24 mouse cellular contexts compared by ENCODE assay signal in the genomic region with DNA sequence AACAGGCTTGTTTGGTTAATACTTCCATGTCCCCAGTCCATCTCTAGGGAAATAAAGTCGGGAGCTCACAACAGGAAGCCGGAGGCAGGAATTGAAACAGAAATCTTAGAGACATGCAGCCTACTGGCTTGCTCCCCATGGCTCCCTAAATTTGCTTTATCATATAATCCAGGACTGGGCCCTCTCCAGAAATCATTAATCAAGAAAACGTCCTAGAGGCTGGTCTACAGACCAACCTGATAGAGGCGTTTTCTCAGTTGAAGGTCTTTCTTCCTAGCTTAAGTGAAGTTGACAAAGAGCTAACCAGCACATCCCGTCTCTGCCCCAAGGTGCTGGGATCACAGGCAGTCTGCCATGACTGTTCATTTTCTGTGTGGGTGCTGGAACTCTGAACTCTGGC.
DNase-seq lines count a peak whose midpoint lies in the region; ATAC-seq and TF ChIP-seq lines count a peak whose summit lies in the region.
"Had no signal": no experiment of that assay in that cellular context is flagged by ENCODE, and none has a peak within 500 bp of the region (broad histone marks: within the 10 kb centered on the region; RNA-seq: fewer than 3 reads in every experiment).

No protein-coding gene starts in this region.

- H3K27ac ChIP-seq in liver, adult 2 months (replicated peaks; ENCODE audit: insufficient read depth, low read depth, low read length) = no peak overlapping the region; the same call in 1 of the 2 replicates
- H3K27ac ChIP-seq in liver, postnatal 0 days (ENCODE audit: low read depth) = no peak overlapping the region
- H3K27ac ChIP-seq: embryonic facial prominence, embryonic 13.5 days; embryonic facial prominence, embryonic 15.5 days; forebrain, embryonic 13.5 days; forebrain, embryonic 15.5 days had no signal

- H3K9ac ChIP-seq in liver, adult 2 months (ENCODE audit: low read depth, low read length) = no peak overlapping the region
- no peak overlapping the region for H3K9ac ChIP-seq in liver, postnatal 0 days (replicated peaks)
- H3K9ac ChIP-seq: embryonic facial prominence, embryonic 13.5 days; embryonic facial prominence, embryonic 15.5 days; forebrain, embryonic 13.5 days; forebrain, embryonic 15.5 days; forebrain, postnatal 0 days had no signal

- DNase-seq in heart, adult 11 months = peak; percentile 72
- no peak for DNase-seq in heart, adult 8-10 months (ENCODE audit: low spot score)
- DNase-seq in liver, adult 2 months (ENCODE audit: extremely low read depth, low read depth, low spot score) = peak; percentile 68
- no peak for DNase-seq in liver, postnatal 0 days
- peak; percentile 94 for DNase-seq in fat pad, adult 2 months (ENCODE audit: extremely low read depth, low read depth, low spot score)
- no peak for DNase-seq in urinary bladder, postnatal 36 days (ENCODE audit: low spot score in 2 of 2)
- no peak for DNase-seq in MN1 (ENCODE audit: low spot score)
- DNase-seq: adrenal gland, adult 8-10 months; adrenal gland, postnatal 25 days; cerebellum, adult 11-12 months; cerebellum, adult 2 months; cerebellum, adult 9-10 months; cerebellum, postnatal 14 days; cerebellum, postnatal 36 days; embryo, embryonic 11 days; forebrain, postnatal 0 days had no signal

- H3K4me3 ChIP-seq in liver, adult 2 months (ENCODE audit: insufficient read depth, low read depth, low read length) = no peak overlapping the region
- H3K4me3 ChIP-seq in liver, postnatal 0 days (ENCODE audit: low read depth, low read length) = no peak overlapping the region
- H3K4me3 ChIP-seq: embryonic facial prominence, embryonic 13.5 days; embryonic facial prominence, embryonic 15.5 days; erythroblast, embryonic 14.5 days; forebrain, embryonic 13.5 days; forebrain, embryonic 15.5 days had no signal

- no peaks in the 10 kb centered on the region for H3K27me3 ChIP-seq in liver, adult 2 months (ENCODE audit: control insufficient read depth, insufficient read depth, low read length)
- H3K27me3 ChIP-seq in liver, postnatal 0 days (ENCODE audit: insufficient read depth, low read length) = no peaks in the 10 kb centered on the region
- H3K27me3 ChIP-seq: embryonic facial prominence, embryonic 13.5 days; embryonic facial prominence, embryonic 15.5 days; forebrain, embryonic 13.5 days; forebrain, embryonic 15.5 days; Patski had no signal

- no peaks in the 10 kb centered on the region for H3K9me3 ChIP-seq in liver, postnatal 0 days (ENCODE audit: low read length)
- H3K9me3 ChIP-seq: embryonic facial prominence, embryonic 13.5 days; embryonic facial prominence, embryonic 15.5 days; forebrain, embryonic 13.5 days; forebrain, embryonic 15.5 days had no signal

- TF ChIP-seq POLR2A in liver, adult 2 months (IDR thresholded peaks at IDR 0.05; ENCODE audit: extremely low read depth, insufficient read depth, low read length) = no peak

- TF ChIP-seq EP300 in liver, postnatal 0 days (IDR thresholded peaks at IDR 0.05; ENCODE audit: low read depth) = no peak

- peaks cover 28% of the 10 kb centered on the region; the same call in 1 of the 2 replicates for H3K79me2 ChIP-seq in liver, adult 2 months (ENCODE audit: control insufficient read depth, insufficient read depth, low read length)

- no peak overlapping the region for H3K4me2 ChIP-seq in liver, postnatal 0 days (ENCODE audit: low read depth, low read length)
- H3K4me2 ChIP-seq: embryonic facial prominence, embryonic 13.5 days; embryonic facial prominence, embryonic 15.5 days; forebrain, embryonic 13.5 days; forebrain, embryonic 15.5 days had no signal

- H3K36me3 ChIP-seq in liver, adult 2 months (ENCODE audit: control insufficient read depth, insufficient read depth, low read length) = no peaks in the 10 kb centered on the region
- H3K36me3 ChIP-seq in liver, postnatal 0 days (replicated peaks; ENCODE audit: insufficient read depth, low read length) = no peaks in the 10 kb centered on the region
- H3K36me3 ChIP-seq: embryonic facial prominence, embryonic 13.5 days; embryonic facial prominence, embryonic 15.5 days; forebrain, embryonic 15.5 days had no signal

- WGBS in liver, adult 2 months = 54% methylated on average over 5 of the region's 5 CpGs
- WGBS in liver, postnatal 0 days (ENCODE audit: insufficient replicate concordance) = 67% methylated on average over 5 of the region's 5 CpGs

- ATAC-seq in liver, postnatal 0 days = no peak
- ATAC-seq in megakaryocyte-erythroid progenitor cell, adult 5-6 weeks (replicated peaks; ENCODE audit: low FRiP score, low TSS enrichment, poor library complexity, severe bottlenecking) = 0 out of 2 replicates have a peak, but pooled peaks have one; percentile 18
- ATAC-seq: activated CD4-positive, CD25-positive, alpha-beta regulatory T cell, adult 4 months; forebrain, embryonic 13.5 days; forebrain, embryonic 15.5 days; forebrain, postnatal 0 days; Patski had no signal

- peaks cover 11% of the 10 kb centered on the region for H3K4me1 ChIP-seq in liver, adult 2 months (ENCODE audit: control insufficient read depth, insufficient read depth, low read length)
- H3K4me1 ChIP-seq in liver, postnatal 0 days (ENCODE audit: insufficient read depth) = peaks cover 11% of the 10 kb centered on the region
- H3K4me1 ChIP-seq: forebrain, embryonic 13.5 days; forebrain, embryonic 15.5 days had no signal

- TF ChIP-seq CTCF in liver, adult 2 months (IDR thresholded peaks at IDR 0.05; ENCODE audit: low read depth, low read length) = no peak
- TF ChIP-seq CTCF in liver, postnatal 0 days (IDR thresholded peaks at IDR 0.05; ENCODE audit: low read depth) = no peak

Comparison
In these comparisons a context has a peak if more than half of its experiments do, and no peak if none do; other contexts are left out.
1. DNase-seq: peak in heart, adult 11 months (single experiment), liver, adult 2 months (single experiment) and fat pad, adult 2 months (single experiment); none in heart, adult 8-10 months (single experiment), liver, postnatal 0 days (single experiment), urinary bladder, postnatal 36 days (0 of 2) and MN1 (single experiment).